Mouse (Mus musculus) left cerebral cortex, postnatal 25 days (tissue): ENCODE data around the gene Foxl1. TPM values are rescaled to one million over a fixed set of nuclear protein-coding genes. Genes with fewer than 3 reads are reported as not detected.

ENCODE experiments used
- DNase-seq, 2 experiments: peaks; one replicate each; pipeline ENCODE4 v3.0.0; 2022; ENCODE audit warnings: low spot score in 2 of 2, mixed read lengths in 1 of 2
- intact Hi-C: fragments of 180-260 bp; cut with DNase I; formaldehyde crosslinking; loops from one replicate; pipeline ENCODE4 v1.15.1; 2025
- total RNA-seq, 2 experiments: library from RNA; stranded (reverse); gene quantifications; 2 replicates each; pipeline ENCODE4 v1.2.3; 2021

Gene Foxl1
- under 1 TPM; 0.16 to 0.30 TPM for total RNA-seq

DNA sequence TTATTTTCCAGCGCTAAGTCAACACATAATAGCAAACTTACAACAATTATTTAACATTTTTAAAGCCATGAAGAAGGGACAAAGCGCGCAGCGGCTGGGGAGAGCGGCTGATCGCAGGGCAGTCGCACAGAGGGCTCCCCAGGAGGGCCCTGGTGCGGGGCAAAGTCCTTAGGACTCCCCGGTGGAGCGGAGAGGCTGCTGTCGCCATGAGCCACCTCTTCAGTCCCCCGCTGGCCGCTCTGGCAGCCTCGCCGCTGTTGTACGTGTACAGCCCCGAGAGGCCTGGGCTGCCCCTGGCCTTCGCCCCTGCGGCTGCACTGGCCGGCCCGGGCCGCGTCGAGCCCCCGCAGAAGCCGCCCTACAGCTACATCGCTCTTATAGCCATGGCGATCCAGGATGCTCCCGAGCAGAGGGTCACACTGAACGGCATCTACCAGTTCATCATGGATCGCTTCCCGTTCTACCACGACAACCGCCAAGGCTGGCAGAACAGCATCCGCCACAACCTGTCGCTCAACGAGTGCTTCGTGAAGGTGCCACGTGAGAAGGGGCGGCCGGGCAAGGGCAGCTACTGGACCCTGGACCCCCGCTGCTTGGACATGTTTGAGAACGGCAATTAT lies at the start of gene Foxl1:
Gene Foxl1 (plus strand): TSS at position 185 of the 620 bp plus-strand sequence.
- intact Hi-C loops, result loop anchor here (5.0 kb wide), 1 partner anchor 264 kb away; no protein-coding TSS in a partner anchor
- no peak for DNase-seq

- intact Hi-C loops, result no loop called here
- no peak for DNase-seq
These were observed 49.0 kb upstream of the Foxl1 start for GRCm38 (mm10) chr8:121078721-121079120.

DNA sequence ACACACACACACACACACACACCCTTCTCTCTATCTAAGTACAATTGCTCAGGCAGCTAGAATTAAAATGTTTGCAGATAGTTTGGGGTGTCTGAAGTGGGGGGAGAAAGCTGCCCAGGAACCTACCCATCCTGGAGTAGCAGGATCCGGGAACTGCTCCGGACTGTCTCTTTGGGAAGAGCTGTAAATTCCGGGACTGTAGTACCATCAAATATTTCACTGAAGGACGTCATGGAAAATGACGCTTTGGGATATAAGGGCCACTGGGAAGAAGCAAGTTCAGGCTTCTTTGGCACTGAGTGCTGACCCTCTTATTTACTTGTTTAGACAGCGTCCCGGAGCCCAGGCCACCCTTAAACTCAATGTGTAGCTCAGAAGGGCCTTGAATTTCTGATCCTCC lies 48.5 kb upstream of the Foxl1 start:
- no peak for DNase-seq
- intact Hi-C loops, result no loop called here

GRCm38 (mm10) chr8:121079944-121080343 lies 47.8 kb upstream of the Foxl1 start:
- intact Hi-C loops, result no loop called here
- no peak for DNase-seq

- DNase-seq, result no peak
- intact Hi-C loops, result no loop called here
These were observed 47.2 kb upstream of the Foxl1 start for GRCm38 (mm10) chr8:121080361-121081090.

- intact Hi-C loops, result no loop called here
- DNase-seq, result no peak
These were observed 46.3 kb upstream of the Foxl1 start for GRCm38 (mm10) chr8:121081398-121081797.

DNA sequence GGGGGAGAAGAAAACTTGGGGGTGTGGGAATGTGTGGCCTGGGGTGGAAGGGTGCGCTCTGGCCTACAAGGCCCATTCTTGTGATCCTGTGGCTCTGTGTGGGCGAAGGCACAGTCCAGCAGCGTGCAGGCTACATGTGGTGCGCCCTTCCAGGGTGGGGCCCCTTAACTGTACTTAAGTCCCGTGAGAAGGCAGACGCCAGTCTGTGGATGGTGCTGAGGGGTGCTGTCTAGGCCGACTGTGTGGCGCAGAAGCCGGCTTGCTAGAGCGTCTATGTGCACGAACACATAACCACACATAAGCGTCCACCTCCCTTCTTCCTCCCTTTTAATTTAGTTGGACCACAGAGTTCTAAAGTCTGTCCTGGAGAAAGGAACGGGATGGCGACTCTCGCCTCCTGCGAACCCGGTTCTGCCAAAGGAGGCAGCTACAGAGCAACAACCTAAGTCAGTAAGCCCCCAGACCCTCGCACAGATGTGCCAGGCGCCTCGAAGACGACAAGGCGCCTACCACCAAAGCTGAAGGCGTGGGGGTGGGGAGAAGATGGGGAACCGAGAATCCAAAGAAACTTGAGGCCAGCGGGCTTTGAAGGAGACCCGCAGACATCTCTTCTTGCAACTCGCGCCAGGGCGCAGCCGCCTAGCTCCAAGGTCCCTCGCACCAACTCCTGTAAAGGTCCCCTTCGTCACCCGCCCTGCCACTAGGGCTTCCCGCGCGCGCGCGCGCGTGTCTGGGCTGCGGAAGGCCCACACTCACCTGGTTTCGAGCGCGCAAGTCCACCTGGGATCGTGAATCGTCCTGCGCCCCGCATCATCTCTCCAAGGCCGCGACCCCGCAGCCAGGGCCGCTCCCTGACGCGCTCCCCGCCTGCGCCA lies 45.3 kb upstream of the Foxl1 start:
- no peak for DNase-seq
- intact Hi-C loops, result no loop called here

DNA sequence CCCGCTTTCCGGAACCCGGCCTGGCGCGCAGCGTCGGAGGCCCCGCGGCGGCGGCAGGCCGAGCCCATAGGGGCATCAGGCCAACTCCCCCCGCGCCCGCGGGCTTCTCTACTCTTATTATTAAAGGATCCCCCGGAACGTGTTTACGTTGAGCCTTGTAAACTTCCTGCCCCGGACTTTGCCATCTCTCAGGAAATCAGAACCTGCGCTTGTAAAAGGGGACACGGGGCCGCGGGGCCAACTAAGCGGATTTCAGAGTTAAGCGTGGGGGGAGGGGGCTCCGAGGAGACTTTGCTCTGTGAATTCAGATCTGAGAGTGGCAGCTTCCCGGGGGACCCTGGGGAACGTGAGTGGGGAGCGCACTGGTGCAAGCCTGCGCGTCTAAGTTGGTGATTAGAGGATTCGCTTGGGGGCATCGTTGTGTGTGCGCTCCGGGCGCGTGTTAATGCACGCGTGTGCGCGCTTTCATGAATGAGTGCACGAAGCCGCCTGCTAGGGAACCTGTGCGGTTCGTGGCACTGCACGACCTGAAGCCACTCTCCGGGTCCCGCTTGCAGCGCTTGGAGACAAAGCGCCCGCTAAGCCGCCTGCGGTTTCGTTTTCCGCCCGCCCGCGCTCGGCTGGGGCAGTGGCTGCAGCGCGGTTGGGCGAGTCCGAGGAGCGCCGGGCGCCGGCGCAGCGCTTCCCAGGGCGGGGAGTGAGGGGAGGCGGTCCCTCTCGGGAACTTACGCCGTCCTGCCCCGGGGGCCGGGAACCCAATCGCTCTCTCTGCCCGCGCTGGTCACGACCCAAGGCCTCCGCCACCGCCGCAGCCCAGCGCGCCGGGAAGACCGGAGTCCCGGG lies 44.4 kb upstream of the Foxl1 start:
- intact Hi-C loops, result no loop called here

DNA sequence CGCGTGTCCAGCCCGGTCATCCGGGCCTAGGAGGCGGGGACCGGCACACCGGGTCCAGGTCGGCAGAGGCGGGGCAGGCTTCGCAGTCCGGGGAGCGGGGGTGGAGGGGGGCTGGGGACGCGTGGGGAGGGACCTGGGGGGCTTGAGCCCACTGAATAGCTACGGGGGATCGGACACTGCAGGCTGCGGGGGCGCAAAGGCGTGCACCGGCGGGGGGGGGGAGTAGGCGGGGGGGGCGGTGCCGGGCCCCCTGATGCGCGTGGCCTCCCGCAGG lies 43.9 kb upstream of the Foxl1 start:
- intact Hi-C loops, result no loop called here
- DNase-seq, result no peak

More for the DNA sequence above, 44.4 kb upstream of the Foxl1 start:
- no peak for DNase-seq

- intact Hi-C loops, result no loop called here
- DNase-seq, result no peak
These were observed 43.4 kb upstream of the Foxl1 start, which contains the start of gene Foxf1 for GRCm38 (mm10) chr8:121084210-121084951. TSS of gene Foxf1 (plus strand) at chr8:121084386.

DNA sequence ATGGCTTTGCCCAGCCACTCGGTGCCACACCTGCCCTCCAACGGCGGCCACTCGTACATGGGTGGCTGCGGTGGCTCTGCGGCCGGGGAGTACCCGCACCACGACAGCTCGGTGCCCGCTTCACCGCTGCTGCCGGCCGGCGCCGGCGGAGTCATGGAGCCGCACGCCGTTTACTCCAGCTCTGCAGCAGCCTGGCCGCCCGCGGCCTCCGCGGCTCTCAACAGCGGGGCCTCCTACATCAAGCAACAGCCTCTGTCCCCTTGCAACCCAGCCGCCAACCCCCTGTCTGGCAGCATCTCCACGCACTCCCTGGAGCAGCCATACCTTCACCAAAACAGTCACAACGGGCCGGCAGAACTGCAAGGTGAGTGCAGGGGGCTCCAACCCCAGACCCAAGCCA lies 42.7 kb upstream of the Foxl1 start:
- DNase-seq, result no peak
- intact Hi-C loops, result loop anchor here (5.0 kb wide), 1 partner anchor 113 kb away; no protein-coding TSS in a partner anchor

DNA sequence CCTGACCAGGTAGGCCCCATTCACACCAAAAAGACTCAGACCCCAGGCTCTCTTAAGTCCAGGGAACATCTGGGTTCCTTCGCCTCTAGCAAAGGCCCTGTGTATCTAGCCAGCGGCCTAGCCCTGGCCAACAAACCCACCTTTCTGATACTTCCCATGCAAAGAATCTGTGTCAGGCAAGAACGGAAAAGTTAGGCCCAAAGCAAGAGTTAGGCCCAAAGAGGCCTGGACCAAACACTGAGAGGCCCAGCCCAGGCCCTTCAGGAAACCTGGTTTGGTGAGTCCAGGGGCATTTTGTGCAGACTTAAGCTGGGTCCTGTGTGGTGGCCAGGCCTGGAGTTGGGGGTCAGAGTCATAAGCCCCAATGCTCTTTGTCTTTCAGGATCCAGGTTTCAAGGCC lies 42.2 kb upstream of the Foxl1 start:
- intact Hi-C loops, result loop anchor here (5.0 kb wide), 1 partner anchor 113 kb away; no protein-coding TSS in a partner anchor

DNA sequence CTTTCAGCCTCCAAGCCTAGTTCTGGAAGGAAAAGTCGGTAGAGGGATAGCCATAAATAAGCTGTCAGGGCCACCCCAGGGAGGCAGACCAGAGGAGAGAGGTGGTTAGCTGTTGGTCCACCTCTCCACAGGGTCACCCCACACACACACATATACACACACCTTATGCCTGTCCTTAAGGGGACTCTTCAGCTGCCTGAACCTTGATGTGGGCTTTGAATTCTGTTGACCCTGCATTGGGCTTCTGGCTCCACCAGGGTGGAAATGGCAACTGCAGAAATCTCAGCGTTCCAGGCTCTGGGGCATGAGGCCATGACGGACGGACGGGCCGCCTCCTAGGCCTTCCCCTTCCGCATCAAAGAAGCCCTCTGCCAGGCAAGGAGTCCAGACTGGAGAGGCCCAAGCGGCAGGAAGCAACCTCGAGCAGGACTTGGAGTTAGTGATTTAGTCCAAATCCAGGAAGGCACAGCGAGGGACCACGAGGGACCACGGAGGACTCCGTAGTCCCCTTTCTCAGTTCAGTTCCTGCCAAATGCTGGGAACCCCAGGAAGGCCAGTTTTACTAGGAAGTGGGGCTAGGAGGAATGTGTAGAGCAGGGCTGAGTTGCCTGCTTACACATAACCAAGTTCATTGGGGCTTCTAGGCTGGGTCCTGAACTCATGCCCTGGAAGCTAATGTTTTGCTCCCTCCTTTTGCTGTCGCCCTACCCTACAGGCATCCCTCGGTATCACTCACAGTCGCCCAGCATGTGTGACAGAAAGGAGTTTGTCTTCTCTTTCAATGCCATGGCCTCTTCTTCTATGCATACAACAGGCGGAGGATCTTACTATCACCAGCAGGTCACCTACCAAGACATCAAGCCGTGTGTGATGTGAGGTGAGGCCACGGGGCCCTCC lies 41.5 kb upstream of the Foxl1 start:
- DNase-seq, result no peak
- intact Hi-C loops, result loop anchor here (2.0 to 5.0 kb wide), 2 partner anchors 29 to 114 kb away; no protein-coding TSS in a partner anchor

More for the DNA sequence above, 42.2 kb upstream of the Foxl1 start:
- no peak for DNase-seq

DNA sequence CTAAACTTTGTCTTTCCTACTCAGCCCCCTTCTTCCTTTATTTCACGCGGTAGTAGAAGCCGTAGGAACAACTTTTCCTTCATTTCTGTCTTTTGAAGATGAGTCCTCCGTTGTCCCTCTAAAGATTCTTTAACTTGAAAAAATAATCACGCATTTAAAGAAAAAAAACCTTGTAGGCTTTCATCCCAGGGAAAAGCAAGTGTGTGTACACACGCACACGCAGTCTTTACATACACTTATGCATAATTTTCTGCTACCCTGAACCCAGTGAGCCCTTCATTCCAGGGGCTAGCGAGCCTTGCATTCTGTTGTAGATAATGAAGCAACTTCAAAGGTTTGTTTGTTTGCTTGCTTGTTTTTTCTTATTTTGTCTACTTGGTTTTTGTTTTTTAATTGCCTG lies 39.5 kb upstream of the Foxl1 start:
- intact Hi-C loops, result loop anchor here (5.0 kb wide), 1 partner anchor 116 kb away; no protein-coding TSS in a partner anchor
- DNase-seq, result no peak

- intact Hi-C loops, result loop anchor here (5.0 kb wide), 1 partner anchor 117 kb away; no protein-coding TSS in a partner anchor
- no peak for DNase-seq
These were observed 38.7 kb upstream of the Foxl1 start for GRCm38 (mm10) chr8:121088871-121089630.

DNA sequence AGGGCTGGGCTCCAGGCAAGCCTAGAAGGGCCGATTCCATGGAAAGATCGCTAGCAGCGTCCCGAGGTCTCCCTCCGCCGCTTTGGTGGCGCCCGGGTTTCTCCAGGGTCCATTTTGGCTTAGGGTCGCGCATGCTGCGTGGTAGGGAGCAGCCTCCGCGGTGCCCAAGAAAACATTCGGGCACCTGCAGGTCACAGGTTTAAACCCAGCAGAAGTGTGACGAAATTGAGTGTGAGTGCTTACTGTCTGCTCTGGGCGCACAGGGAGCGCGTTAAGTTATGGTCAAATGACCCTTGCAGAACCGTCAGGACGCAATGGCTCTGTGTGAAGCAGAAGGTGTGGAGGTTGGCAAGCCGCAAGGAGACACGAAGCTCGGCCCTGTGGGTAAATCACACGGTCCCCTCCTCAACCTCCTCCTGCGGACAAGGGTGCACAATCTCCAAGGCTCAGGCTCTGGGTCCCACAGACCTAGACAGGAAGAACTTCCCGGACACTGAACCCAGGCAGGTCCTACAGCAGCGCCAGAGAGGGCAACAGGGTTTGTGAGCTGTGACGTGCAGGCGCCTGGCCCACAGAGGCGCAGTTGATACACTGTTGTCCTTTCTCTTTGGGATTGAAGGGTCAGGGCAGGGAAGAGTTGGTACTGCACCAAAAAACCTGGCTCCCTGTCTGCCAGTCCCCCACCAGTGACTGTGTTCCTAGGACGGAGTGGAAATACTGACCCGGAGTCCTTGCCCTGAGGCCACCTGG lies 37.9 kb upstream of the Foxl1 start:
- intact Hi-C loops, result loop anchor here (5.0 kb wide), 1 partner anchor 118 kb away; no protein-coding TSS in a partner anchor
- DNase-seq, result no peak
